31 mouse cellular contexts compared by ENCODE assay signal in genomic region chr4:153567329-153567973, GRCm38 (mm10).
DNase-seq lines count a peak whose midpoint lies in the region; ATAC-seq and TF ChIP-seq lines count a peak whose summit lies in the region.
"Had no signal": no experiment of that assay in that cellular context is flagged by ENCODE, and none has a peak within 500 bp of the region (broad histone marks: within the 10 kb centered on the region; RNA-seq: fewer than 3 reads in every experiment).

No protein-coding gene starts in this region.

- no peaks in the 10 kb centered on the region for H3K27me3 ChIP-seq in hindbrain, embryonic 11.5 days (ENCODE audit: control insufficient read depth, insufficient read depth, low read length)
- H3K27me3 ChIP-seq in hindbrain, postnatal 0 days (ENCODE audit: insufficient read depth, low read length), result no peaks in the 10 kb centered on the region
- H3K27me3 ChIP-seq in midbrain, embryonic 13.5 days, result no peaks in the 10 kb centered on the region; the same call in 1 of the 2 replicates
- H3K27me3 ChIP-seq in midbrain, postnatal 0 days (ENCODE audit: insufficient read depth, low read length), result no peaks in the 10 kb centered on the region
- H3K27me3 ChIP-seq in stomach, embryonic 14.5 days (ENCODE audit: control insufficient read depth, insufficient read depth, low read length), result no peaks in the 10 kb centered on the region
- H3K27me3 ChIP-seq: CH12.LX; embryonic facial prominence, embryonic 15.5 days; liver, embryonic 12.5 days; megakaryocyte, embryonic 14.5 days; neural tube, embryonic 15.5 days had no signal

- no peak for TF ChIP-seq CTCF in hindbrain, postnatal 0 days (IDR thresholded peaks at IDR 0.05; ENCODE audit: low read depth)
- no peak for TF ChIP-seq CTCF in midbrain, postnatal 0 days (IDR thresholded peaks at IDR 0.05)

- 24% methylated on average over 2 of the region's 2 CpGs for WGBS in hindbrain, embryonic 11.5 days
- WGBS in hindbrain, postnatal 0 days, result 20% methylated on average over 2 of the region's 2 CpGs
- 9% methylated on average over 2 of the region's 2 CpGs for WGBS in midbrain, embryonic 13.5 days
- WGBS in midbrain, postnatal 0 days, result 12% methylated on average over 2 of the region's 2 CpGs
- WGBS in stomach, embryonic 14.5 days, result 34% methylated on average over 2 of the region's 2 CpGs

- H3K4me3 ChIP-seq in hindbrain, embryonic 11.5 days (ENCODE audit: low read depth, low read length), result no peak overlapping the region
- no peak overlapping the region for H3K4me3 ChIP-seq in hindbrain, postnatal 0 days (ENCODE audit: low read length)
- no peak overlapping the region for H3K4me3 ChIP-seq in midbrain, embryonic 13.5 days (replicated peaks)
- no peak overlapping the region for H3K4me3 ChIP-seq in midbrain, postnatal 0 days (ENCODE audit: low read depth, low read length)
- H3K4me3 ChIP-seq in stomach, embryonic 14.5 days (ENCODE audit: low read depth, low read length), result no peak overlapping the region
- H3K4me3 ChIP-seq: embryonic facial prominence, embryonic 10.5 days; embryonic facial prominence, embryonic 15.5 days; liver, embryonic 12.5 days; neural tube, embryonic 15.5 days had no signal

- no peaks in the 10 kb centered on the region for H3K4me1 ChIP-seq in hindbrain, embryonic 11.5 days (replicated peaks; ENCODE audit: control insufficient read depth, insufficient read depth, low read length)
- no peaks in the 10 kb centered on the region for H3K4me1 ChIP-seq in hindbrain, postnatal 0 days (ENCODE audit: insufficient read depth, low read length)
- H3K4me1 ChIP-seq in midbrain, embryonic 13.5 days (replicated peaks), result 0 out of 2 replicates have a peak, but pooled peaks cover 4% of the 10 kb centered on the region
- no peaks in the 10 kb centered on the region for H3K4me1 ChIP-seq in midbrain, postnatal 0 days (ENCODE audit: insufficient read depth, low read length)
- no peaks in the 10 kb centered on the region for H3K4me1 ChIP-seq in stomach, embryonic 14.5 days (ENCODE audit: control insufficient read depth, insufficient read depth, low read length)
- H3K4me1 ChIP-seq: embryonic facial prominence, embryonic 10.5 days; embryonic facial prominence, embryonic 15.5 days; liver, embryonic 12.5 days; megakaryocyte, embryonic 14.5 days; neural tube, embryonic 15.5 days had no signal

- 0 out of 2 replicates have a peak overlapping the region, but pooled peaks have one; percentile 10 for H3K27ac ChIP-seq in hindbrain, embryonic 11.5 days (ENCODE audit: low read depth, low read length)
- H3K27ac ChIP-seq in hindbrain, postnatal 0 days, result no peak overlapping the region
- peak overlapping the region; percentile 30; the same call in 1 of the 2 replicates for H3K27ac ChIP-seq in midbrain, embryonic 13.5 days
- no peak overlapping the region for H3K27ac ChIP-seq in midbrain, postnatal 0 days (ENCODE audit: low read depth, low read length)
- peak overlapping the region; percentile 63 for H3K27ac ChIP-seq in stomach, embryonic 14.5 days (ENCODE audit: low read length)
- H3K27ac ChIP-seq: embryonic facial prominence, embryonic 10.5 days; embryonic facial prominence, embryonic 15.5 days; kidney, postnatal 0 days; liver, embryonic 12.5 days; neural tube, embryonic 15.5 days had no signal

- H3K9me3 ChIP-seq in hindbrain, embryonic 11.5 days (ENCODE audit: control insufficient read depth, low read length), result no peaks in the 10 kb centered on the region
- no peaks in the 10 kb centered on the region for H3K9me3 ChIP-seq in hindbrain, postnatal 0 days (ENCODE audit: low read length)
- no peaks in the 10 kb centered on the region for H3K9me3 ChIP-seq in midbrain, embryonic 13.5 days
- H3K9me3 ChIP-seq in midbrain, postnatal 0 days (ENCODE audit: low read length), result no peaks in the 10 kb centered on the region
- no peaks in the 10 kb centered on the region for H3K9me3 ChIP-seq in stomach, embryonic 14.5 days (ENCODE audit: control insufficient read depth, low read depth, low read length)
- H3K9me3 ChIP-seq: embryonic facial prominence, embryonic 10.5 days; embryonic facial prominence, embryonic 15.5 days; liver, embryonic 12.5 days; neural tube, embryonic 15.5 days had no signal

- no peak for DNase-seq in hindbrain, embryonic 11.5 days (ENCODE audit: low spot score)
- no peak for DNase-seq in hindbrain, postnatal 0 days (ENCODE audit: low spot score)
- DNase-seq in midbrain, postnatal 0 days (ENCODE audit: low spot score), result no peak
- DNase-seq in left cerebral cortex, postnatal 14 days (ENCODE audit: low spot score in 2 of 2), result no peak
- DNase-seq in lung, postnatal 10 days, result no peak
- DNase-seq: adrenal gland, adult 2 months; adrenal gland, postnatal 36 days; cerebellum, adult 8-10 months; cerebellum, postnatal 25 days; gastrocnemius, postnatal 25 days; heart, adult 18-20 months; heart, postnatal 36 days; kidney, adult 8-10 months; kidney, postnatal 4 days; left cerebral cortex, postnatal 4 days; liver, postnatal 0 days; lung, postnatal 4 days; thymus, adult 18-20 months; thymus, postnatal 25 days had no signal

- H3K4me2 ChIP-seq in hindbrain, embryonic 11.5 days (replicated peaks; ENCODE audit: low read depth, low read length), result no peak overlapping the region
- H3K4me2 ChIP-seq in hindbrain, postnatal 0 days (ENCODE audit: low read depth, low read length), result no peak overlapping the region
- no peak overlapping the region for H3K4me2 ChIP-seq in midbrain, embryonic 13.5 days (replicated peaks)
- H3K4me2 ChIP-seq in midbrain, postnatal 0 days (ENCODE audit: low read depth, low read length, poor library complexity, severe bottlenecking), result no peak overlapping the region
- no peak overlapping the region for H3K4me2 ChIP-seq in stomach, embryonic 14.5 days (replicated peaks; ENCODE audit: low read depth, low read length)
- H3K4me2 ChIP-seq: embryonic facial prominence, embryonic 15.5 days; heart, embryonic 11.5 days; liver, embryonic 12.5 days; neural tube, embryonic 15.5 days had no signal

- no peaks in the 10 kb centered on the region for H3K36me3 ChIP-seq in hindbrain, embryonic 11.5 days (ENCODE audit: control insufficient read depth, insufficient read depth, low read length)
- no peaks in the 10 kb centered on the region for H3K36me3 ChIP-seq in hindbrain, postnatal 0 days (ENCODE audit: insufficient read depth, low read length)
- H3K36me3 ChIP-seq in midbrain, embryonic 13.5 days, result no peaks in the 10 kb centered on the region
- H3K36me3 ChIP-seq in midbrain, postnatal 0 days (ENCODE audit: insufficient read depth, low read length), result no peaks in the 10 kb centered on the region
- no peaks in the 10 kb centered on the region for H3K36me3 ChIP-seq in stomach, embryonic 14.5 days (ENCODE audit: control insufficient read depth, insufficient read depth, low read length)
- H3K36me3 ChIP-seq: embryonic facial prominence, embryonic 10.5 days; embryonic facial prominence, embryonic 15.5 days; liver, embryonic 12.5 days; neural tube, embryonic 15.5 days had no signal

- intact Hi-C loops in left cerebral cortex, postnatal 14 days (cut with DNase I), result no loop called here

- ATAC-seq in hindbrain, embryonic 11.5 days (ENCODE audit: low FRiP score), result no peak
- ATAC-seq in hindbrain, postnatal 0 days, result no peak
- ATAC-seq in midbrain, embryonic 13.5 days, result no peak
- no peak for ATAC-seq in midbrain, postnatal 0 days (ENCODE audit: low FRiP score)
- peak; percentile 73 for ATAC-seq in stomach, embryonic 14.5 days (ENCODE audit: insufficient number of reproducible peaks, insufficient read depth, low FRiP score, low read depth)
- ATAC-seq: activated CD4-positive, CD25-positive, alpha-beta regulatory T cell, adult 4 months; intestine, embryonic 16.5 days; liver, embryonic 12.5 days; liver, postnatal 0 days had no signal

- H3K9ac ChIP-seq in hindbrain, embryonic 11.5 days (ENCODE audit: low read depth, low read length), result no peak overlapping the region
- H3K9ac ChIP-seq in hindbrain, postnatal 0 days (replicated peaks; ENCODE audit: low read length), result no peak overlapping the region
- no peak overlapping the region for H3K9ac ChIP-seq in midbrain, embryonic 13.5 days (replicated peaks)
- no peak overlapping the region for H3K9ac ChIP-seq in midbrain, postnatal 0 days (replicated peaks; ENCODE audit: low read length, poor library complexity, severe bottlenecking)
- H3K9ac ChIP-seq in stomach, embryonic 14.5 days (replicated peaks; ENCODE audit: low read depth, low read length), result no peak overlapping the region
- H3K9ac ChIP-seq: embryonic facial prominence, embryonic 15.5 days; liver, embryonic 12.5 days; liver, postnatal 0 days; neural tube, embryonic 15.5 days had no signal

Comparison
In these comparisons a context has a peak if more than half of its experiments do, and no peak if none do; other contexts are left out.
1. H3K27ac ChIP-seq: peak in hindbrain, embryonic 11.5 days (single experiment), midbrain, embryonic 13.5 days (single experiment) and stomach, embryonic 14.5 days (single experiment); none in hindbrain, postnatal 0 days (single experiment) and midbrain, postnatal 0 days (single experiment).